Mouse (Mus musculus) gastrocnemius, adult 8-10 months (tissue): ENCODE measurements at regions not wholly inside any gene's neighbourhood (a gene's known extent, or its start where the extent isn't known, plus 50 kb on each side); places are given as distances from the start of the nearest gene placed in this dataset.

Experiments used
- DNase-seq, 2 experiments: peaks; one replicate each; pipeline ENCODE4 v3.0.0; 2022; ENCODE audit warnings: low spot score in 2 of 2

GRCm38 (mm10) chr11:105538421-105539210 is 51.2 kb upstream of the Tanc2 start:
- DNase-seq, result no peak

- no peak for DNase-seq
These were observed 57.2 kb upstream of the Tanc2 start for GRCm38 (mm10) chr11:105532616-105533015.

- peak; percentile 34 to 53 for DNase-seq
These were observed 59.1 kb upstream of the Tanc2 start for GRCm38 (mm10) chr11:105530711-105531157.

- no peak for DNase-seq
These were observed 63.7 kb upstream of the Tanc2 start for GRCm38 (mm10) chr11:105526066-105526465.

- DNase-seq, result peak; percentile 25 to 44
These were observed 64.2 kb upstream of the Tanc2 start for GRCm38 (mm10) chr11:105525608-105526007.

- DNase-seq, result no peak
These were observed 65.4 kb upstream of the Tanc2 start for GRCm38 (mm10) chr11:105524400-105524799.

- DNase-seq, result no peak
These were observed 66.0 kb upstream of the Tanc2 start for GRCm38 (mm10) chr11:105523765-105524164.

GRCm38 (mm10) chr11:105520398-105520797 is 63.9 kb upstream of the March10 start:
- no peak for DNase-seq

GRCm38 (mm10) chr11:105513275-105513674 is 56.7 kb upstream of the March10 start:
- DNase-seq, result no peak

- no peak for DNase-seq
These were observed 54.1 kb upstream of the March10 start for GRCm38 (mm10) chr11:105510626-105511025.

GRCm38 (mm10) chr11:105510056-105510455 is 53.5 kb upstream of the March10 start:
- no peak for DNase-seq

GRCm38 (mm10) chr11:105508660-105509038 is 52.1 kb upstream of the March10 start:
- no peak for DNase-seq

GRCm38 (mm10) chr11:105507972-105508659 is 51.6 kb upstream of the March10 start:
- DNase-seq, result no peak

GRCm38 (mm10) chr11:105507332-105507971 is 50.9 kb upstream of the March10 start:
- no peak for DNase-seq
